Mouse (Mus musculus) hematopoietic stem cell, adult 5-6 weeks (primary cell): ENCODE measurements around the gene Plekhm3. TPM values are rescaled to one million over a fixed set of nuclear protein-coding genes. Genes with fewer than 3 reads are reported as not detected.
"Not testable (repeated sequence)": the region's sequence is repeated elsewhere in the genome, so short reads cannot be mapped to it uniquely, and the experiment has no call there.

Source experiments
- ATAC-seq, 2 experiments: fragments of 125-278 bp in 1 of 2; replicated peaks in 1 of 2; 2 replicates each; pipeline ENCODE4 v1.8.0; 2016 to 2017; ENCODE audit warnings: inconsistent platforms in 2 of 2, mild to moderate bottlenecking in 2 of 2, moderate number of reproducible peaks in 2 of 2, low read depth in 1 of 2, moderate TSS enrichment in 1 of 2; ENCODE audit not compliant: low FRiP score in 2 of 2, poor library complexity in 2 of 2, severe bottlenecking in 2 of 2, insufficient read depth in 1 of 2, low TSS enrichment in 1 of 2
- total RNA-seq: library from RNA; stranded (forward); fragments of 172-1452, 232-1000 nt; gene quantifications from 2 replicates; pipeline ENCODE4 v1.2.3, GENCODE M21; 2017

Gene Plekhm3
- total RNA-seq = 9.0 and 14.4 TPM in 2 replicates

DNA sequence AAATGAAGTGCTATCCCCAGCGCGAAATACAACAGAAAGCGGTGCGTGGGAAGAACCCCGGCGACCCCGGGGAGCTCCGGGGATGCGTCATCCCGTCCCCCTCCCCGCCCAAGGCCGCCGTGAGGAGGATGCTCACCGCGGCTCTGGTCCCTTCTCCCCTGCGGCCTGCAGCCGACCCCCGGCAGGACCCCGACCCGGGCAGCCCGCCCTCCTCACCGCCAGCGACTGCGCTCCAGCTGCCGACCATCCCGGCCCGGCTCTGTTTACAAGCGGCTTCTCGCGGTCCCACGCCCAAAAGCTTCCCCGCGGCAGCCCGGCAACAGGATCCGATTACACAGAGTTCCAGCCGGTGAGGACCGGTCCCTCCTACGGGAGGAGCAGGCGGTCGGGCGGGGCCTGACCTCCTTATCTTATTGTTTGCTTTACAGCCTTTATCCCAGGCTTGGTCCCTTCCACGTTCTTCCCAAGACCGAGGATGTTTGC, at the start of gene Plekhm3:
Gene Plekhm3 (minus strand): TSS at position 346 of the 483 bp plus-strand sequence.
- peak; percentile 85 to 93 for ATAC-seq

- no peak for ATAC-seq
Measured at GRCm38 (mm10) chr1:65005575-65005974, 49.0 kb upstream of the Plekhm3 start.

GRCm38 (mm10) chr1:65004526-65004925, 47.9 kb upstream of the Plekhm3 start:
- ATAC-seq = no peak

- no peak for ATAC-seq
Measured at GRCm38 (mm10) chr1:64993206-64993605, 36.6 kb upstream of the Plekhm3 start.

- no peak for ATAC-seq
Measured at GRCm38 (mm10) chr1:64988176-64988575, 31.6 kb upstream of the Plekhm3 start.

- peak; percentile 73 to 76 for ATAC-seq
Measured at GRCm38 (mm10) chr1:64986120-64986519, 29.5 kb upstream of the Plekhm3 start.

DNA sequence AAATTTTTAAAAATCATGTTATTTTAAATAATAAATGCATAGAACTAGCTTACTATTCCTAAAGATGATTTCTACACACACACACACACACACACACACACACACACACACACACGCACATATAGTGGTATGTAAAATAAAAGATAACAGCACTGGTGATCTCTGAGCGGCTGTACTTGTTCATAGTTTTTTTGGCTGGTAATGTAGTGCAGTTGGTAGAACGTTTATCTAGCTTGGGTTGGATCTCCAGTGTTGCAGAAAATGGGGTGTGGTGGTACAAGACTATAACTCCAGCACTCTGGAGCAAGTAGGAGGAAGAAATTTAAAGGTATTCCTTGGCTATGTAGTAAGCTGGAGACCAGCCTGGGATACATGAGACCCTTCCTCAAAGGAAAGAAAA, 26.6 kb upstream of the Plekhm3 start:
- ATAC-seq = no peak

DNA sequence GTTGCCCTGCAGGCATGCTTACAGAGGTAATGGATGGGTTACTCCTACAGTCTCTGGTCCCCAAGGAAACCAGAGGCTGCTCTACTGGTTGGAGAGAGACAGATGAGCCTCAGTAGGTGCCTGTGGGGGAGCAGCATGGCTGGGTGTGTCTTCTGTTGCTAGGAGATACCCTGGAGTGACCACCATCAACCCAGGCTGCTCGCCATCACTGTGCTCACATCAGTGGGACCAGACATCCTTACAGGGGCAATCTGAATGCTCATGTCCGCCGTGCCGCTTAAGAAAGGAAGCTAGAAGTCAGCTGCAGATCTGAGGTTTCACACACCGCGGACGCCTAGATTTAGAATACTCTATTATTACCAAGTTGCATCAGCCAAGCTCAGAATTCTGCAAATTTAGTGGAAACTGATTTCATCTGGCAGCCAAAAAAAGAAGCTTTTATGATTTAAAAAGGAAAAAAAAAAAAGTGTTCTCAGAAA, 21.7 kb upstream of the Plekhm3 start:
- ATAC-seq = no peak

GRCm38 (mm10) chr1:64975346-64975745, 18.7 kb upstream of the Plekhm3 start:
- no peak for ATAC-seq

DNA sequence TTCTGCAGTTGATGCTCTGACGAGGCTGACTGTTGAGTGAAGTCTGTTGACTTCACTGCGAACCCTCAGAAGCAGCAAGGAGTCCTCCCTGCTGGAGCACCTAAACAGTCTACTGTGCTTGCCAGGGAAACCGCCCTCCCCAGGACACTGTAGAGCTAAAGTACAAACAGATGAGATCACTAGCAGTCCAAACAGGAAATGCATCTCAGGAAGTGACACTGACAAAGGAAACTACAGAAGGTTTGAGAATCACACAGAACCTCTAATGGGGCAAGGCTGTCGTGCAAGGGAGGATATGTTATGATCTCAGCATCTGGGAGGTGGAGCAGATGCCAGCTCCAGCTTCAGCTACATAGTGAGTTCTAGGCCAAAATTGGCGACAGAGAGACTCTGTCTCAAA, 14.1 kb upstream of the Plekhm3 start:
- ATAC-seq = no peak

GRCm38 (mm10) chr1:64957021-64957489, 431 bp upstream of the Plekhm3 start:
- peak in 1 of 2 experiments; percentile 42; a peak in 3 of 4 replicates for ATAC-seq

DNA sequence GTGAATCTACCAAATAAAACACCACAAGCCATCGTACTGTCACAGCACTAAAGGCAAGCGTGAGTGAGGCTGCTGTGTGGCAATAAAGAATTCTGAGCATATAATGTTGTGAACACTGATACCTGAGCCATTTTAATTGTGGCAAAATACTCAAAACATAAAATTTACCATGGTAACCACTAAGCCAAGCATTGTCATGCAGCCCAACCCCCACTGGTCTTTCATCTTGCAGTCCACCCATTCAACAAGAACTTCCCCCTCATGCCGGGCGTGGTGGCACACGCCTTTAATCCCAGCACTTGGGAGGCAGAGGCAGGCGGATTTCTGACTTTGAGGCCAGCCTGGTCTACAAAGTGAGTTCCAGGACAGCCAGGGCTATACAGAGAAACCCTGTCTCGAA, 1.8 kb downstream of the Plekhm3 start:
- not testable (repeated sequence) for ATAC-seq

DNA sequence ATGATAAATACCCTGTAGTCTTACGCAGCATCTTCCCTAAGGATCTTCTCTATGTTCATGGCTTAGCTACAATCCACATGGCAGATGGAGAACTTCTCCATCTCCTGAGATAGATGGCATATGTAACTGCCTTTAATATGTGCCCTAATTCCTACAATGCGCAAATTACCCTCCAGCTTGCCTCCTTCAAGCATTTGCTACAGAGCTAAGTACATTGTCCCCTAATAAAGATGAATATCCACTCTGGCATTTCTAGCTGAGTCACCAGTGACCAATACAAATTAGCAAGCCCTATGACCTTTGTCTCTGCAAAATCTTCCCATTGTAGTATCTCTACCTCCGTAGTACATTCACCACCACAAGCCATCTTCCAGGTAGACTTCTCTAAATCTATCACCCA, 6.4 kb downstream of the Plekhm3 start:
- no peak for ATAC-seq

GRCm38 (mm10) chr1:64949377-64949776, 7.2 kb downstream of the Plekhm3 start:
- peak; percentile 99 to 100 for ATAC-seq

DNA sequence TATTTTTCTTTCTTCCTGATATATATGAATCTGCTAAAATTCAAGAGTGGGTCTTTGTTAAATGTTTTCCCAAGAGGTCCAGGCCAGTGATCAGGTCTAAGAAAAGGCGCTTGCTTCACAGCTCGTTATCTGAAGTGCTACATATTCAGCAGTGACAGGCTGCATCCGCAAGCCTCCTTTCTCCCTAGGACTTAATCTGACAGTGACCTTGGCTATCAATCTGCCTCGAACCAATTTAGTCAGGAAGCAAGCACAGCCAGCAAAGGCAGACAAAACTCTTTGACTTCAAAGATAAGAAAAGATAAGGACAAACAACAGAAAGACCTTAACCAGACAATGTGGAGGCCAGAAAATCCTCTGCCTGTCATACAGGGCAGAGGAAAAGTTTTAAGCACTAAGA, 10.5 kb downstream of the Plekhm3 start:
- no peak for ATAC-seq

DNA sequence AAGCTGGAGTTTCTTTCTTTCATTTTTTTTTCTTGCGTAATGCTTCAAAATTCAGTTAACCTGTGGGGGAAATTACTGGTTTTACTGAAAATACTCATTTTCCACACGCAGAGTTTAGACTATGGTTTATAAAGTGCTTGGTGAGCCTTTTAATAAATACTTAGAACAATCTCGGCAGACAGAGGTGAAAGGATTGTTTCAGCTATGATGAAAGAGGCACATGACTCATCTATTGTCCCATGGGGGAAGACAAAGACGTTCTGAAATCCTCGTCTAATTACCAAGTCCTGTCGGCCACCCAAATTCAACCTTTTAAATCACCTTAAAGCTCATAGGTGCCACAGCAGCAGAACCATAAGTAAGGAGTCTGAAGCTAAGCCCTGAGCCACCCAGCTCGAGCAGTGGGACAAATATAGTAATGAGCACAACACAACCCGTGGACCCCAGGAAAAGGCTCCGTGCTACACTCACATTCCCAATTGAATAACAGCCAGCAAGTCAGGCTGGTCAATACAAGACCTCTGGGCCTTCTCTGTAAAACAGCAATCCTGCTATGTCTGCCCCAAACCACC, 11.3 kb downstream of the Plekhm3 start:
- ATAC-seq = no peak

- no peak for ATAC-seq
Measured at GRCm38 (mm10) chr1:64944746-64945145, 11.9 kb downstream of the Plekhm3 start.

- ATAC-seq = no peak
Measured at GRCm38 (mm10) chr1:64942006-64942755, 14.4 kb downstream of the Plekhm3 start.
